Mouse (Mus musculus): ENCODE data around the gene Plcb1.

Plcb1 gene

GRCm38 (mm10) chr2:135067419-135067818 lies 281.6 kb downstream of the Plcb1 start:
- DNase-seq (ENCODE audit: low spot score), result no peak

- DNase-seq (ENCODE audit: low spot score), result no peak
These were observed 285.5 kb downstream of the Plcb1 start for GRCm38 (mm10) chr2:135071349-135071748.

DNA sequence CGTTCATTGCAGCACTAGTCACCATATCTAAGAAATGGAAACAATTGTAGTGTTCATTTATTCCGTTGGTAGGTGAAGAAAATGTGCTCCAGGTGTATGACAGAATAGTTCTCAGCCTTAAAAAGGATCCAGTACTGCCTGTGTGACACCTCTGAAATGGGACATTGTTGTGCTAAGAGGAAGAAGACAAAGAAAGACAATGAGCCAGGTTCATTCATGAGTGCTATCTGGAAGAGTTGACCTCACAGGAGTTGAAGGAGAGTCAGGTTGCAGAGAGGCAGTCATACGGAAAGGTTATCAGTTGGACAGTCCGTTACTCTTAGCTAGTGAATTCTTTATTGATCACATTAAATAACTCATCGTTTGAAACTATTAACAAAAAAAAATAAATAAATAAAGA lies 286.6 kb downstream of the Plcb1 start:
- no peak for DNase-seq (ENCODE audit: low spot score)

- no peak for DNase-seq (ENCODE audit: low spot score)
These were observed 287.1 kb downstream of the Plcb1 start for GRCm38 (mm10) chr2:135073014-135073413.

- DNase-seq (ENCODE audit: low spot score), result no peak
These were observed 289.5 kb downstream of the Plcb1 start for GRCm38 (mm10) chr2:135075375-135075774.

- DNase-seq (ENCODE audit: low spot score), result no peak
These were observed 306.8 kb downstream of the Plcb1 start for GRCm38 (mm10) chr2:135092588-135093162.

DNA sequence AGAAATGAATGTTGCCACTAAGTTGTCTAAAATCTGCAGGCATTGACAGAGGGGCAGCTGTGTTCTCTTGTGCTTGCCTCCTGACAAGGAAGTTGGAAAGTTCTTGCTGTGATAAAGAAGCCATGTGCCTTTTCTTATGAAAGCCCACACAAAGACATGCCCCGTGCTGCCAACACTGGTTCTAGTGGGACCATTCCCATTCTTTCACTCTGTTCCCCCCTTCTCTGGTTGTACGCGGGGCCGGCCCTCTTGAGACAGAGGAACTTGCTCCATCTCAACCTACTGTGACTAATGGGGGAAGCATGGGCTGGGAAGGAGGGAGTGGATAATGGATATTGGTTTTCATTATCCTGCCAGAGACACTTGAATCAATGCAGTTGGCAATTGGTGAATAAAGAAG lies 315.4 kb downstream of the Plcb1 start:
- DNase-seq (ENCODE audit: low spot score), result no peak

DNA sequence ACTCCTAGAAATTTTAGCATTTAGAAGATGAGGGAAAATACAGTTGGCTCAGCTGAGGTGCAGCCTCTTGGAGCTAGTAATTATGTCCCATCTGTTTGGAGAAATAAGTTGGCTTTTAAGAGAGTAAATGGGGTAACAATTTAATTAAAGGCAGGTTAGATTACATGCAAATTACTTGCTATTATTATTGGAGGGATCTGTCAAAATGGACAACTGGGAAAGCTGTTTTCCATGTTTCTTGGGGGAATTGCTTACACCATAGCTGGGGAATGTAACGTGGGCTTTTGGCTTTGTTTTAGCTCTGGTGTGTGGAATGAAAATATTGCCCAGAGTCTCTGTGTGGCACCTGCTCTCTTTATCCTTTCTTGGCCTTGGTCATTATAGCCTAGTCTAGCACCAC lies 316.1 kb downstream of the Plcb1 start:
- no peak for DNase-seq (ENCODE audit: low spot score)

DNA sequence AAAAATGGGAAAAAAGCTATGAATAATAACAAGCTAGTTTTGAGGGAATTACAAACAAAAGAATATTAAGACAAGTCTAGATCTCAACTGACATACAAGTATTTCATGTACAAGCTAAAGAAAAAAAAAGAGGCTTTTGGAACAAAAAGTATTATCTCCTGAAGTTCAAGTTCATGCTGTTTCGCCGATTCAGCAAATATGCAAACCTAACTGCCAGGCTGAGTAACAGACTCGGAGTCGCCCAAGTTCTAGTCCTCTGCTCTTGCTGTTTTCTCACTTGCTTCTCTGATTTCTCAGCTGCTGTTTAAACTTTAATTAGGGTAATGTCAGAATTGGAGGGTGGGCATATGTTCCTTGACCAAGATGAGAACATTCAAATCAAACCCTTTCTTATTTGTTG lies 320.8 kb downstream of the Plcb1 start:
- no peak for DNase-seq (ENCODE audit: low spot score)

GRCm38 (mm10) chr2:135108607-135109006 lies 322.7 kb downstream of the Plcb1 start:
- DNase-seq (ENCODE audit: low spot score), result no peak

DNA sequence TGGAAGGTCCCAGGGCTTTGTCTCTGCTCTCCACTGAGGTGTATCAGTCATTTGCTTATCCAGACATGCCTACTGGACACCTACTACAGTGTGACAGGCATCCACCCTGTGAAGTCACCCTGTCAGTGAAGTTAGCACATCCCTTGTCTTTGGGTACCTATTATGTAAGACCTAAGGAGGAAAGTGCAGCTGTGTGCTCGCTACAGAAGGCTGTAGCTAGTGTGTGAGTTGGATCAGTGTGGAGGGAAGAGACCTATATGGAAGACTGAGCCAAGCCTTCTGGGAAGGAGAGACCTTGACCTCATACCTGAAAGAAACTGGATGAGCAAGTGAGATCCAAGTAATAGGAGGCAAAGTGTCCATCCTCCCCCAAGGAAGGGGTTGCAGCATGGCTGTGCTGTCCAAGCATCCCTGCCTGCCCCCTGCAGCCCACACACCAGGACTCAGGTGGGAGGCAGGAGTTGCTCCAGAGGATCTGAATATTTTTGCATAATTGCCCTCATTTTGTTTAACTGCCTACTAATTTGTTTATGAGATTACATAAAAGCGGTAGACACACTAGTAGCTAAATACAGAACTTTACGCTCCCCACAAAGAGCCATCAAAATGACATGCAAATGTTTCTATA lies 328.7 kb downstream of the Plcb1 start:
- no peak for DNase-seq (ENCODE audit: low spot score)

DNA sequence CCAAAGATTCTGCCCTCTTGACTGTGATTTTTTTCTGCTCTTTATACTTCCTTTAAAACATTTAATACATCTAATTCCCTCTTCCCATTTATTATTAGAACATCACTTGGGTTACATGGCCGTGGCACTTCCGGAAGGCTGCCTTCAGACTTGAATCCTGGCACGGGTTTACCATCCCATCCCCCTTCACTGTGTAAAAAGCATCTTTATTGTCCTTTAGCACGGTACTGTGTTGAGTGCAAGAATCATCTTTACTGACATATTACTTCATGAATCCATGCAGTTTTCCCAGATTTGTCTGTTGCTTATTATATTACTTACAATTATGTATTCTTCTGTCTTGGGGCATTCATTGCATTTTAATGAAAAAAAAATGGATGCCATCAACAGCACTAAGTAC lies 337.2 kb downstream of the Plcb1 start:
- no peak for DNase-seq (ENCODE audit: low spot score)

DNA sequence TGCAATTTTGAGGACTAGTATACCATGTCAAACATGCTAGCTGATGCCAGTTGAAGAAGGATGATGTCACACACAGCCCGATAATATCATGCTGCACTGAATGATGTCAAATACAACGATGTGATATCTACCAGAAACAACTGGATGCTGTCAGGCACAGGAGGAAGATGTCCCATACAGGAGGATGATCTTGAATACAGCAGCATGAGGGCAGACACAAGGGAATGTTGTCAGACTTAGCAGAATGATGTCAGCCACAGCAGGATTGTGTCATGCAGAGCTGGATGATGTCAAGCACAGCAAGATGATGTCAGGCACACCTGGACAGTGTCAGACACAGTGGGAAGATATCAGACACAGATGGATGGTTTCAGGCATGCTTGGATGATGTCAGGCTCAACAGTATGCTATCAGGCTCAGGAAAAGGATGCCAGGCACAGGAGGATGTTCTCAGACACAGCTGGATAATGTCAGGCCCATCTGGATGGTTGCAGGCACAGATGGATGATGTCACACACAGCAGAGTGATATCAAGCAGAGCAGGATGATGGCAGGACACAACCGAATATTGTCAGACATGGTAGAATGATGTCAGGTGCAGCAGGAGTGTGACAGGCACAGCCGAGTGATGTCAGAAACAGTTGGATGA lies 338.0 kb downstream of the Plcb1 start:
- no peak for DNase-seq (ENCODE audit: low spot score)

DNA sequence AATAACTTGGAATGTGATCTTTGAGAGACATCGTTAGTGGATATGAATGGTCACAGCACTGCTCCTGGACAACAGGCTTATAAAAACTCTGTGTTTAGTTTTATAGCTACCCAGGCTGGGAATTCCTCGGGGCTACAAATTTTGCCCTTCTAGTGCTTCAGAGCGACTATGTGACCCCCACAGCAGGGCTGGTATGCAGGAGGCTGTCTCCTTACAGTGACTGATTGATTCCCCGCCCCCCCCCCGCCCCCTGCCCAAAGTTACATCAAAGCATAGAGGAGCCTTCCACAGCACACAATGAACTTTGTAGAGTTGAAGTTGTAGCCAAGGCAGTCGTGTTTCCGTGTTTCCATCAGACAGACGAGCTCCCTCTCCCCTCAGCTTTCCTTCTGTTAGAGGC lies 354.7 kb downstream of the Plcb1 start:
- DNase-seq (ENCODE audit: low spot score), result no peak

GRCm38 (mm10) chr2:135152289-135152688 lies 366.4 kb downstream of the Plcb1 start:
- no peak for DNase-seq (ENCODE audit: low spot score)

GRCm38 (mm10) chr2:135153248-135153647 lies 367.4 kb downstream of the Plcb1 start:
- no peak for DNase-seq (ENCODE audit: low spot score)

- no peak for DNase-seq (ENCODE audit: low spot score)
These were observed 370.2 kb downstream of the Plcb1 start for GRCm38 (mm10) chr2:135156055-135156454.

GRCm38 (mm10) chr2:135157961-135158360 lies 372.1 kb downstream of the Plcb1 start:
- DNase-seq (ENCODE audit: low spot score), result no peak

DNA sequence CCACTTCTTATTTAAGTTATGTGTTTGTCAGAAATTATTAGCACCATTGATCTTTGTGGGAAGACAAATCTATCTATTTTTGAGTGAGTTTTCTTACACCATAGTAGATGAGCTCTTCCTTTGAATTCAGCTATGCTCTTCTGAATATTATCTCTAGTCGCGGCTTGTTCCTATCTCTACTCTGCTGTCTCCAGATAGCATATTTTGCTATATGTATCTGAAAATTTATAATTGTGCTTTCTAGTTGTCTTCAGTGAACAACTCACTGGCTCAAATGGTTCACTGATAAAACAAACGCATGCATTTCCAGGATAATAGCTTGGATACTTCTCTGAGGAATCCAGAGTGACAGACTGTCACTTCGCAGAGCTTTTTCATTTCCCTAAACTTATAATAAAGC lies 375.8 kb downstream of the Plcb1 start:
- no peak for DNase-seq (ENCODE audit: low spot score)

GRCm38 (mm10) chr2:135165512-135165911 lies 379.6 kb downstream of the Plcb1 start:
- DNase-seq (ENCODE audit: low spot score), result no peak

DNA sequence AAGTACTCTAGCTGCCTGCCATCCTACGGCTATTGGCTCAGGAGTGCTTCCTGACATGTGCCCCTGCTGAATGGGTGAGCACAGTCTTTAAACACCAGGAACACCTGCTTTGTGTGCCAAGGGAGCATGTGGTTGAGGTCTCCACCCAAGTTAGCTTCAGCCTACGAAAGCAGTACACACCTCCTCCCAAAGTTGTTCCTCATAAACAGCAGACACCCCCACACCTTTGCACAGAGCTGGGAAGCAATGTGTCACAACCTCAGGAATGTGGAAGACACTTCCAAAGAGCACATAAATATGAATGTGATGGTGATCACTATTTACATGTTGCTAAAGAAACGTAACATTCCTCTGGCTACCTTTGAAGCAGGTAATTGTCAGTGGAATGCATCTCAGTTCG lies 389.7 kb downstream of the Plcb1 start:
- DNase-seq (ENCODE audit: low spot score), result no peak

DNA sequence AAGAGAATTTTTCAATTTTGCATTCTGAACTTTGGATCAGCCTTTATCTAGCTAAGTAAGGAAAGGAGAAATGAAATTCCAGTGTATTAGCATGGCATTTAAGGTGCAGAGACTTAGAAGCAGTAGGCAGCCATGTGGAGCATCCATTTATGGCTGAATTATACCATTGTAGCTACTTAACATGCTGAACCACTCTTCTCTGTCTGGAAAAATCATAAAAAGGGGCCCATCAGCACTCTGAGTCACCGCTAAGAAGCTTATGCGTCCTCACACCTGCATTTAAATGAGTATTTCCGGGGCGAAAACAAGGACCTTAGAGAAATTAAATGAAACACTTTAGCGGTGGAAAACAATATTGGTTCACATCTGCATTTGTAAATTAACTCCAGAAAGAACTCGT lies 401.8 kb downstream of the Plcb1 start:
- no peak for DNase-seq (ENCODE audit: low spot score)

DNA sequence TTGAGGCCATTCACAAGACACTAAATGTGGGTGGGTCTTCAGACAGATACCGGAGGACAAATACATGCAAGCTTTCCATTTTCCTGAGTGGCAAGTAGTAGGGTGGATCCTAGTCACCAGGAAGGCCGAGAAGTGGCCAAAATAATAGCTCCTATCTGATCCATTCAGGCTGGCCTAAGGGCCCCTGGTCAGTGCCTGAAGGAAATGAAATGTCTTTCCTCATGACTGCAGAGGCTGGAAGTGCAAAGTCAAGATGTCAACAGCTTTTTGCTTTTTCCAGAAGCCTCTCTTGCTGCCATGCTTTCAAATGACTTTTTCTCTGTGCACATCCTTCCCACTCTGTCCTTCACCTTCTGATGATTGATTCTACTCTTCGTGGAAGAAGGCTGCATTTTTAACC lies 415.0 kb downstream of the Plcb1 start:
- DNase-seq (ENCODE audit: low spot score), result no peak

- no peak for DNase-seq (ENCODE audit: low spot score)
These were observed 416.5 kb downstream of the Plcb1 start for GRCm38 (mm10) chr2:135202390-135202789.

All from ovary, postnatal 14 days (tissue).